Mouse (Mus musculus) cerebellum, adult 18-20 months (tissue): ENCODE data around the gene Tubg1.

ENCODE experiments used
- DNase-seq, 2 experiments: peaks; one replicate each; pipeline ENCODE4 v3.0.0; 2021

Gene Tubg1

DNA sequence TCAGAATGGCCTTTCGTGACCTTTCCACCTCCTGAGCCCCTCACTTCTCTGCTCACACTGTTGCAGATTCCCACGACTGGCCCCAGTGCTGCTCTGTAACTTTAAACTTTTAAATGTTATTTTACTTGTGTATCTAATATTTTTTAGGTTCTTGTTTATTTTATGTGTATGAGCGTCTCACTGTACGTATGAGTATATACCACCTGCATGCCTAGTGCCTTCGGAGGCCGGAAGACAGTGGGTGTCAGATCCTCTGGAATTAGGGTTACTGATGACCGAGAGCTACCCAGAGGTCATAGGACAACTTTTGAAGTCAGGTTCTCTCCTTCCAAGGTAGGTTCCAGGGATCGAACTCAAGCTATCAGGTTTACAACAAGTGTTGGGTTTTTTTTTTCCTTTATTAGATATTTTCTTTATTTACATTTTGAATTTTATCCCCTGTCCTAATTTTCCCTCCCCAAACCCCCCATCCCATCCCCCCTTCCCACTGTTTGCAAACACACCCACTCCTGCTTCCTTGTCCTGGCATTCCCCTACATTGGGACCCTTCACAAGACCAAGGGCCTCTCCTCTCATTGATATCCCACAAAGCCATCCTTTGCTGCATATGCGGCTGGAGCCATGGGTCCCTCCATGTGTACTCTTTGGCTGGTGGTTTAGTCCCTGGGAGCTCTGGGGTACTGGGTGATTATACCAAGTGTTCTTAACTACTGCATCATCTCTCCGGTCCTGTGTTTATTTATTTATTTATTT, 22.7 kb downstream of the Tubg1 start:
- DNase-seq = no peak

GRCm38 (mm10) chr11:101143338-101144225, 23.8 kb downstream of the Tubg1 start:
- DNase-seq = peak; percentile 55 to 68

GRCm38 (mm10) chr11:101146377-101146776, 26.6 kb downstream of the Tubg1 start:
- peak in 1 of 2 experiments; percentile 58 for DNase-seq

- DNase-seq = no peak
Measured at GRCm38 (mm10) chr11:101148751-101149150, 29.0 kb downstream of the Tubg1 start.

DNA sequence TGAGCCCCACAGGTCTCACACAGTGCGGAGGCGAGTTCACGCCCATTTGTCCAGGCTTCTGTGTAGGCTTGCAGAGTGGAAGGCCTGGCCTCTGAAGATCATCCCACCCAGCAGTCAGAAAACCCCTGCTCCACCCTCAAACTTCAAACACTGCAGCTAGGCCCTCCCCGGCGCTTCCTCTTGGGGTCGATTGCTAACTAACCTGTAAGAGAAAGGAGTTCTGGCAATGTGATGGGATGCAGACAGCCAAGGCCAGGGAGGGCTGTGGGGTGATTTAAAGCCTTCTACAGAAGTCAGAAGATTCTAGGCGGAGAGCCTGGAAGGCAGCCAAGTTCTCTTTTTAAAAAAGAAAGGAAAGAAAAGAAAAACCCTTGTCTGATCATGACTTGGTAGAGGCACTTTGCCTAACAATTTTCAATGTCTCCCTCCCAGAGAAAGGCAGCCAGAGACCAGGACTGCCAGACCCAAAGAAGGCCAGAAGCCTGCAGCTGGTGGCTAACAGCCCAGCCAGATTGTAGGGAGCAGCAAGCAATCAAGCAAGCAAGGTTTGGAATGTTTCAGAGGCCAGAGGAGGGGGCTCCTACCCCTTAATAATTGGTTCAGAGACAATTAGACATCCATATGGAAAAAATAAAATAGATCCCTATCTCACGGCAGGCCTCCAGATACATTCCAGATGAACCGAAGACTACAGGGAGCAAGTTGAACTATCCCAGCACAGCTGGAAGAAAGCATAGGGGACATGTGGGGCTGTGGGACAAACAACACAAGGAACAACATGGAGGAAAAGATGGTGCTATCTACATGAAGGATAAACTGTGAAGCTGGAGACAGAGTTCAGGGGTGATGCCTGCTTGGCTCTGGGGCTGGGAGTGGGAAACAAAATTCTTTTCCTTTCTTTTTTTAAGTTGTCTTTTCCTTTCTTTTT, 29.7 kb downstream of the Tubg1 start:
- no peak for DNase-seq

DNA sequence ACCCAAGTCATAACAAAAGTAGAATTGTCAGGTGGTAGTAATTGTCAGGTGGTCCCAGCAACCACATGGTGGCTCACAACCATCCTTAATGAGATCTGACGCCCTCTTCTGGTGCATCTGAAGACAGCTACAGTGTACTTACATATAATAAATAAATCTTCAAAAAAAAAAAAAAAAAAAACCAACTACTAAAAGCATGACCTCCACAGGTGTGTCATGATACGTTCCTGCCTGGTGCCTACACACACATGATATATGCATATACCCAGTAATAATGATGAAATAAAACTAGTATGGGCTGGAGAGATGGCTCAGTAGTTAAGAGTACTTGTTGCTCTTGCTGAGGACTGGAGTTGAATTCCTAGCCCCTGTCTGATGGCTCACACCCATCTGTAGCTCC, 31.3 kb downstream of the Tubg1 start:
- no peak for DNase-seq

- DNase-seq = no peak
Measured at GRCm38 (mm10) chr11:101152825-101153224, 33.1 kb downstream of the Tubg1 start.

- no peak for DNase-seq
Measured at GRCm38 (mm10) chr11:101154648-101155047, 34.9 kb downstream of the Tubg1 start.

- no peak for DNase-seq
Measured at GRCm38 (mm10) chr11:101155151-101155550, 35.4 kb downstream of the Tubg1 start.

DNA sequence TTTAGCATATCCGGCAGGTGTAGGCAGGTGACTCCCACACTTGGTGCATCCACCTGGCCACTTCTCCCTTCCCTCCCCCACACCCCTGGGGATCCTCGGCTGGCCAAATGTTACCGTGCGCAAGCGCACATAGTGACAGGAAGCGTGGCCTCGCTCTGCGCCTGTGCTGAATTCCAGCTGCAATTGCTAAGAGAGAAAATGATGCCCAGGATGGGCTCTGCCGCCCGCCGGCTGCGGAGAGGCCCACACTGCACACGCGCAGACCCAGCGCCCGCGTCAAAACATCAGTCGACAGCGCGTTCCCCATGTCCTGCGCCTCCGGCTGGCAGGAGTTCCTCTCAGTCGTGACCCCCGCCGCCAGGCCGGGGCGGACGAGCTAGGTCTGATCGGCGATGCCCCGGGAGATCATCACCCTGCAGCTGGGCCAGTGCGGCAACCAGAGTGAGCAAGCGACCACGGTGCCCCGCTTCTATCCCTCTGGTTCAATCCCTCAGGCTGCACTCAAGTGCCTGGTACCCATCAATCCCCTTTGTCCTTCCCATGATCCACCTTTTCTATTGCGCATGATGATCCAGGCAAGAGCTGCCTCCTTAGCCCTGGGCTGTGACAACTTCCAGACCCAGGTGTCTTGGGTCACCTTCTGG, 36.1 kb downstream of the Tubg1 start, which contains the start of gene Tubg2:
Gene Tubg2 (plus strand): TSS at position 180 of the 644 bp plus-strand sequence.
- DNase-seq = peak; percentile 81 to 84

DNA sequence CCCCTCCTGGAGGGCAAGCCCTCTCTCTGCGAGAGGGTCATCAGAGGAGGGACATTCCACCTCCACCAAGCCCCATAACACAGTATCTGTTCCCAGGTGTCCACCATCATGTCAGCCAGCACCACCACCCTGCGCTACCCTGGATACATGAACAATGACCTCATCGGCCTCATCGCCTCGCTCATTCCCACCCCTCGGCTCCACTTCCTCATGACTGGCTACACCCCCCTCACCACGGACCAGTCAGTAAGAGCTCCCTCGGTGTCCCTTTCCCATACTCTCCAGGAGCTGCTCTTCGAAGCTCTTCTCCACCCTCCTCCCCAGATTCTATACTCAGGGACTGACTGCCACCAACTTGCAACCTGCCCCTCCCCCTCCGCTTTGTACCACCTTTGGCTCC, 40.4 kb downstream of the Tubg1 start:
- peak in 1 of 2 experiments; percentile 7 for DNase-seq

GRCm38 (mm10) chr11:101160981-101161505, 41.3 kb downstream of the Tubg1 start:
- peak; percentile 7 to 27 for DNase-seq

DNA sequence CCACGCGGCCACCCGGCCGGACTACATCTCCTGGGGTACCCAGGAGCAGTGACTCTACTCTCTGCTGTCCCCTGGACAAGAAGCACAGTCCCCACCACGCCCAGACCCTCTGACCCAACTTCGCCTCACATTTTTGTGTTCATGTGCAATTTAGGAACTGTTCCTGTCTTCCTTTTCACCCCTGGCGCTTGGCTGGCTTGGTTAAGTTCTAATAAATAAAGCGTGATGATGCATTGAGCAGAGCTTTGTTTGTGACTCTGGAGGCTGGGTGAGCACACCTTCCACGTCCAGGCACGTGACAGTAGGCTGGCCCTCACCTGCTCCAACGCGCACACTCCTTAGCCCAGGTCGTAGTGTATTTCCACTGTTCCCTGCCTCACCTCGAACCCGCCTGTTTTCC, 41.8 kb downstream of the Tubg1 start:
- DNase-seq = no peak

DNA sequence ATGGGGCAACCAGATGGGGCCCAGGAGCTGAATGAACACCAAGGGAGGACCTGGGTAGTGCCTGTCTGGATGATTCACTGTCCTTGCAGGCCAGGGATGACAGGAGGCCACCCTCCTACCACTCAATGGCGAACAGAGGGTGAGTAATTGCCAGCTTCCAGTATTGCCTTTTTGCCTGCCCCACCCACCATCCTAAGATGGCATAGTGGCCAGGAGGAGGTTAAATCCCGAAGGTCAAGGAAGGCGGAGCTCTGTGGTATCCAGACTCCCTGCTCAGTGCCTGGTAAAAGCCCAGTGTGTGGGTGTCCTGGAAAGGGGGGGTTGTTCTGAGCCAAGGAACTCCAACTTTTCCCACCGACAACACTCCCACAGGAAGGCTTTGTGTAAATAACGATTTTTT, 42.6 kb downstream of the Tubg1 start:
- DNase-seq = peak in 1 of 2 experiments; percentile 9

DNA sequence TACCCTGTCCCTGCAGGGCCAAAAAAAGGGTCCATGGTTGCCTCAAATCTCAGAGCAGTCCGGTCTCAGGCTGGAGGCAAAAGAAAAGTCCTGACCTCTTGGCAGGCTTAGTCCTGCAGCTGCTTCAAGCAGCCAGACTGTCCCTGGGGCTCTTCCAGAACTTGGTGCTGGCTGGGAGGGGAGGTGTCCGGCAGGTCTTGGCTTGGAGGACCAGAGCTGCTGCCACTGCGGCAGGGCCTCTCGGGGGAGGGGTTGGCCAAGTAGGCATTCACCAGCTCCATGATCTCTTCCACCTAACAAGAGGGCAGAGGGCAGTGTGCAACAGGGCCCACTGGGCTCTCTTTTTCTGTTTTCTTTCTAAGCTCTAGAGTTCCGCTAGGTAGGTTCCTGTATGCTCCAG, 43.0 kb downstream of the Tubg1 start:
- DNase-seq = peak; percentile 49 to 59

DNA sequence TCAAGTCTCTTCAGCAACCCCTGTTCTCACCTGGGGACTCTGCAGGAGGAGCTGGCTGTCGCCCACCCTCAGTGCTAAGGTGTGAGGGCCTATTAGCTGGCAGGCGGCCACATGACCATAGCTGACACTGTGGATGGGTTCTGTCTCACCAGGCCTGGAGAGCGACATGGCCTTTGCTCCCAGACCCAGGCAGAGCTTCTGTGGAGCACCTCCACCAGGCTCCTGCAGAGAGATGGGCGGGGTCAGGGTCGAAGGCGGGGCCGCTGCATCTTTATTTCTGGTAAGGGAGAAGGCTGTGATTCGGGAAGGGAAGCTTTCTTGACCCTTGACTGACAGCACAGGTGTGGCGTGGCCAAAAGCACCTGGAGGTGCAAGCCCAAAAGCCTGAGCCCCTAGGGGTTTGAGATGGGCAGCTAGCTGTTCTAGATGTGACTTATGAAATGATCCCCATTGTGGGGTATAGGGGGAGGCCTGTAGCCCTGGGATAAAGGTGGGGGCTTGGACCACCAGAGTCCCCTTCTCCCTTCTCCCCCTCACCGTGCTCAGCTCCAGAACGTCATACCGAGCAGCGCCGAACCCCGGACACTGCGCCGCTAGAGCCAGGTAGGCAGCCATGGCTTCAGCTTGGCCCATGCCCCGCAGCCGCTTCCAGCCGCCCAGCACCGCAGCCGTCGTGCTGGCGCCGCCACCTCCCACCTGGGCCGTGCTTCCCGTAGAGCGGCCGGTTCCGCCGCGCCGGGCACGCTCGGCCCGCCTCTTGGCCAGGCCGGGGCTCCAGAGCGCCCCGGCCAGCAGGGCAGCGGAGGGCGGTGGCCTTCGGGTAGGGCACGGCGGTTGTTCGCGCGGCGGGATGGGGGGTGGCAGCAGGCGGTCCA, 44.0 kb downstream of the Tubg1 start:
- peak; percentile 34 to 50 for DNase-seq

DNA sequence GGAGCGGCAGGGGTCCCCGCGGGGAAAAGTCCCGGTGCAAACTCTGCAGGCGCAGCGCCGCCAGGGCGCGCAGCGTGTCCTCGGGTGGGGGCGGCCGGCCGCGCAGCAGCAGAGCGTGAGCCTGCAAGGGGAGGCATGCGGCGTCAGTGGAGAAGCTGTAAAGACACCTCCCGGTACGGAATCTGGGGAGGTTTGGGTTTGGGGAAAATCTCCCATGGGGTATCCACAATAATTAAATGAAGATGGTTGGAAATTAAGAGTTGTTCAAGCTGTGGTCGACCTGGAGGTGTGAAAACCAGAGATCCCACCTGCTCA, 44.6 kb downstream of the Tubg1 start:
- DNase-seq = peak in 1 of 2 experiments; percentile 11

DNA sequence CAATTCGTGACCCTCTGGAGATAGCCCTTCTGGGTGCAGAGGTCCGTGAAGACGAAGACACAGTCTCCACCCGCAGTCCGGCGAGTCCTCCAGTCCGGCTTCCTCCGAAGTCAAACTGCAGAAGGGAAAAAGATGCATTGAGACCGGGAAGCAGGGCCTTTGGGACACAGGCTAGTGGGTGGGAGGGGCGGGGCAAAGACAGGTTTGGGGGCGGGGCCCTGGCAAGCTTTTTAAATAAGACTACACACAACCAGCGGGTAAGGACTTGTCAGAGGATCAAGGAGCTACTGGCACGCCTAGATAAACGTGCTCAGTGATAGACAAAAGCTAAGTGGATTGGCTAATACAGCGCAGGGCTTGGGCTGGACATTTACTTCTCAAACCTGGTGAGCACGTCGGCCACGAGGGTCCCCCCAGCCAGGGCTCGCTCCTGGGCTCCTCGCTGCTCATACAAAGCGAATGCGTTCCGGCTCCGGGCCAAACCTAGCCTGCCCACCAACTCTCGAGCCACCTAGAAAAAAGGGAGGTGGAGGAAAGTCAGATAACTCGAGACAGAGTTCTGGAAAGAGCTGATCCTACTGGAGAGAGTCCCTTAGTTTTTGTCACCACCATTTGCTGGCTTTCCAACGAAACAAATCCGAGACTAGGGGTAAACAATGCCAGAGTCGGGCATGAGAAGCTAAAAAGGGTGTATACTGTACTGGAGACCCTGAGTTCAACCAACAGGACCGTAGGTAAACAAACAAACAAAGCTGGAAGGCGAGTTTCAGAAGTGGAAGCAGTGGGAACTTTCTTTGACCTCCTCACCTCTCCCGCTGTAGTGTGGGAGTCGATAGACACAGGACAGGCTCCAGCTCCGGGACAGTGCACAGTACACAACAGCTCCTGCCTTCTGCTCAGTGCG, 45.2 kb downstream of the Tubg1 start:
- DNase-seq = peak; percentile 20 to 33

GRCm38 (mm10) chr11:101166357-101166756, 46.6 kb downstream of the Tubg1 start:
- DNase-seq = peak; percentile 28 to 31
